Mouse (Mus musculus) kidney, postnatal 0 days (tissue): ENCODE results near the gene Tom1l2. TPM values are rescaled to one million over a fixed set of nuclear protein-coding genes. Genes with fewer than 3 reads are reported as not detected.

ENCODE experiments used
- ATAC-seq: fragments of 200-750 bp; cut with Nextera tagmentation; replicated peaks from 2 replicates; pipeline ENCODE4 v1.8.0; 2017; ENCODE audit warnings: low read depth, moderate number of reproducible peaks, moderate TSS enrichment, moderate library complexity; ENCODE audit not compliant: low FRiP score
- DNase-seq: peaks from one replicate; pipeline ENCODE4 v3.0.0-alpha.2; 2016; ENCODE audit warnings: low spot score
- H3K27ac ChIP-seq: fragments of 300-500 bp; sonication (generic); 2 replicates; pipeline ENCODE4 v1.5.1; 2014; ENCODE audit warnings: mild to moderate bottlenecking
- H3K27me3 ChIP-seq: fragments of 300-500 bp; sonication (generic); 2 replicates; pipeline ENCODE4 v1.6.1; 2014; ENCODE audit warnings: low read length, mixed read lengths; ENCODE audit not compliant: insufficient read depth
- H3K36me3 ChIP-seq: fragments of 300-500 bp; sonication (generic); 2 replicates; pipeline ENCODE4 v1.6.1; 2014; ENCODE audit warnings: low read length, mixed read lengths; ENCODE audit not compliant: insufficient read depth
- H3K4me1 ChIP-seq: fragments of 300-500 bp; sonication (generic); replicated peaks from 2 replicates; pipeline ENCODE4 v1.6.1; 2014; ENCODE audit warnings: antibody characterized with exemption, low read length, mixed read lengths; ENCODE audit not compliant: insufficient read depth
- H3K4me2 ChIP-seq: fragments of 300-500 bp; sonication (generic); 2 replicates; pipeline ENCODE4 v1.6.1; 2014; ENCODE audit warnings: mild to moderate bottlenecking, low read length, moderate library complexity, mixed read lengths
- H3K4me3 ChIP-seq: fragments of 300-500 bp; sonication (generic); replicated peaks from 2 replicates; pipeline ENCODE4 v1.5.1; 2014; ENCODE audit warnings: low read depth, low read length
- H3K9ac ChIP-seq: fragments of 300-500 bp; sonication (generic); 2 replicates; pipeline ENCODE4 v1.6.1; 2014; ENCODE audit warnings: low read depth, low read length
- H3K9me3 ChIP-seq: fragments of 300-500 bp; sonication (generic); replicated peaks from 2 replicates; pipeline ENCODE4 v1.6.1; 2016; ENCODE audit warnings: low read length, inconsistent platforms, mixed read lengths
- CTCF ChIP-seq: IDR thresholded peaks from 2 replicates; pipeline ENCODE4 v1.5.1; 2016; ENCODE audit warnings: antibody characterized with exemption, low read depth, mild to moderate bottlenecking, moderate library complexity
- WGBS: fragments of 180-500 bp; shearing (Covaris S2); extraction: QIAGEN DNeasy Blood & Tissue Kit; methylation state at CpG from one replicate; pipeline ENCODE4 v1.1.7; 2014; 5-methylcytosine and 5-hydroxymethylcytosine counted together
- polyA plus RNA-seq: library from polyadenylated mRNA; unstranded; fragments of >200 nt; fragmentation: Nextera tagmentation; extraction: Ambion mirVana; gene quantifications from 2 replicates; pipeline ENCODE4 v1.2.1, GENCODE M21; 2015

The Tom1l2 gene
- polyA plus RNA-seq, 1 experiment from 2014 or later, result 27.9 TPM

GRCm38 (mm10) chr11:60273273-60273805 is 79.4 kb downstream of the Tom1l2 start:
- Histone ChIP-seq H3K27me3 (no peaks in the 10 kb centered on the region), H3K9me3 (no peaks in the 10 kb centered on the region), H3K36me3 (0 out of 2 replicates have a peak, but pooled peaks cover 7% of the 10 kb centered on the region), H3K4me3 (no peak overlapping the region), H3K4me1 (0 out of 2 replicates have a peak, but pooled peaks cover 4% of the 10 kb centered on the region), H3K4me2 (no peak overlapping the region), H3K27ac (peak overlapping the region; percentile 60), H3K9ac (no peak overlapping the region)
- DNase-seq (peak; percentile 63), ATAC-seq (no peak)
- WGBS, result 43% methylated on average over 5 of the region's 5 CpGs
- no peak for TF ChIP-seq CTCF

DNA sequence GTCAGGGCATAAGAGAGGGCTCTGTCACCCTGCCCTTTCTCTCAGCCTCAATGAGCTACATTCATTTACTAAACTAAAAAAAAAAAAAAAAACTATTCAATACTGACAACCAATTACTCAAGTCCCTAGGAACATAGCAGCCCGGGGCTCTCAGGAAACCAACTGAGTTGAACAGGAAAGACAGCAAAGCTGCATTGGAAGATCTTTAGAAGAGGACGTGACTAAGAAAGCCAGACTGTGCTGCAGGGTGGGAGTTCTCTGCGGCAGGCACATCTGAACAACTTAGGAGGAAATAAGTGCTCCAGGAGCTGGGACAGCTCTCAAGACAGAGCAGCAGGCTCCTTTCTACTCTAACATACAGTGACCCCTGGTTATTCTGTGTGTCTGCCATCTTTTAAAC is 84.1 kb downstream of the Tom1l2 start:
- H3K27ac ChIP-seq, result peak overlapping the region; percentile 64
- peak; percentile 65 for DNase-seq

DNA sequence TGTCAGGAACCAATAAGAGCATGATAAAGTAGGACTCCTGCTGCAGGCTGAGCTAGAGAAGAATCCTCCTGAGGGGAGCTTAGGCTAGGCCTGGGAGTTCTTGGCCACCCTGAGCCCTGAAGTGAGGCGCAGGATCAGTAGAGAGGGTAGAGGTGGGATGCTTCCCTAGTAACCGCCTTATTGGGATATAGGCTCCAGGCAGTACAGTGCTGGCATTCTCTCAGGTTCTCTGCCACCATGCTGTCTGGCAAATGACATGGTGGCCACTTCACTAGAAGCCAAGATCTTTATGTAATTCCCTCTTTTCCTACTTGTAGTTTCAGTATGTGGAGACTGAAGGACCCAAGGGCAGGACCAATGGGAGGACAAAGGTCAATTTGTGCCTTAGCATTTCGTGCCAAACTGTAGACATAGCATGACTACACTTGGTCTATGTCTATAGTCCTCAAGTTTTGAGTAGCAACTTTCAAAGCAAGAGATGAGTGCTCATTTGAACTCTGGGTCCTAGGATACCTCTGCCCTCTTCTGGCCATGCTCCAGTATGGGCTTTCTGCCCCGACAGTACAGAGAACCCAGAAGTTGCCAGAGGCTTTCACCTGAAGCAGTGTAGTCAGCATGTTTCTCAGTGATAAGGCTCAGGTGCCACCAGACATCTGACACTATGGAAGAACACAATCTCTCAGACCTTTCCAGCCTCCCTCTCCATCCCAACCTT is 87.3 kb downstream of the Tom1l2 start:
- H3K4me2 ChIP-seq, result no peak overlapping the region
- H3K9me3 ChIP-seq, result no peaks in the 10 kb centered on the region
- no peak overlapping the region for H3K4me3 ChIP-seq
- H3K27ac ChIP-seq, result no peak overlapping the region
- WGBS, result 85% methylated on average over 4 of the region's 4 CpGs
- H3K9ac ChIP-seq, result no peak overlapping the region
- H3K4me1 ChIP-seq, result no peaks in the 10 kb centered on the region
- DNase-seq (no peak), ATAC-seq (no peak)
- no peaks in the 10 kb centered on the region for H3K27me3 ChIP-seq
- TF ChIP-seq CTCF, result peak; percentile 31; the same call in 1 of the 2 replicates
- H3K36me3 ChIP-seq, result peaks cover 12% of the 10 kb centered on the region; the same call in 1 of the 2 replicates

More for the DNA sequence above, 84.1 kb downstream of the Tom1l2 start:
- peaks cover 7% of the 10 kb centered on the region; the same call in 1 of the 2 replicates for H3K36me3 ChIP-seq
- no peak for ATAC-seq
- no peaks in the 10 kb centered on the region for H3K9me3 ChIP-seq
- TF ChIP-seq CTCF, result no peak
- no peaks in the 10 kb centered on the region for H3K27me3 ChIP-seq
- no peak overlapping the region for H3K4me2 ChIP-seq
- WGBS, result 64% methylated on average over 3 of the region's 3 CpGs
- no peak overlapping the region for H3K4me3 ChIP-seq
- H3K9ac ChIP-seq, result no peak overlapping the region
- H3K4me1 ChIP-seq, result 0 out of 2 replicates have a peak, but pooled peaks cover 2% of the 10 kb centered on the region

DNA sequence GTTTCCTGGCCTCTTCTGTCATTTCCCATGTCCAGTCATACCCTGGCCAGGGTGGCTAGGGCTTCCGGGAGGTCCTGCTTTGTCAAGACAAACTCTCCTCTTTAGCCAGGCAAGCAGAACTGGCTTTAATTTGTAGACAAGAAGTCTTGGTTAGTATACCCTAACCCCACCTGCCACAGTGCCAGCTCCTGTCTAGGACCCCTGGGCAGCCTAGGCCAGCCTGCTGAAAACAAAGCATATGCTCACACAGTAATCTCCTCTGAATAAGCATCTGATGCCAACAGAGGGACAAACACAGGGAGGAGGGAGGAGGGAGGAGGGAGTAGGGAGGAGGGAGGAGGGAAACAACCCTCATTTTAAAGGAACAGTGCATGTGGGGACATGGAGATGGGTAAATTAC is 88.1 kb downstream of the Tom1l2 start:
- no peak for TF ChIP-seq CTCF
- no peak overlapping the region for H3K27ac ChIP-seq
- peaks cover 10% of the 10 kb centered on the region; the same call in 1 of the 2 replicates for H3K36me3 ChIP-seq
- no peaks in the 10 kb centered on the region for H3K9me3 ChIP-seq
- no peaks in the 10 kb centered on the region for H3K27me3 ChIP-seq
- WGBS, result 65% methylated on average over 1 of the region's 1 CpGs
- no peak overlapping the region for H3K4me2 ChIP-seq
- no peaks in the 10 kb centered on the region for H3K4me1 ChIP-seq
- ATAC-seq (no peak), DNase-seq (no peak)
- no peak overlapping the region for H3K4me3 ChIP-seq
- H3K9ac ChIP-seq, result no peak overlapping the region

GRCm38 (mm10) chr11:60262396-60262795 is 90.3 kb downstream of the Tom1l2 start:
- Histone ChIP-seq H3K9ac (no peak overlapping the region), H3K36me3 (0 out of 2 replicates have a peak, but pooled peaks cover 11% of the 10 kb centered on the region), H3K27ac (no peak overlapping the region), H3K4me2 (no peak overlapping the region), H3K27me3 (no peaks in the 10 kb centered on the region), H3K4me1 (no peaks in the 10 kb centered on the region), H3K9me3 (no peaks in the 10 kb centered on the region), H3K4me3 (no peak overlapping the region)
- DNase-seq, result no peak
- no peak for TF ChIP-seq CTCF
- ATAC-seq, result no peak
- WGBS, result 90% methylated on average over 4 of the region's 4 CpGs

GRCm38 (mm10) chr11:60260743-60261142 is 92.0 kb downstream of the Tom1l2 start:
- Histone ChIP-seq H3K9ac (no peak overlapping the region), H3K4me2 (no peak overlapping the region), H3K27me3 (no peaks in the 10 kb centered on the region), H3K9me3 (no peaks in the 10 kb centered on the region), H3K27ac (no peak overlapping the region), H3K4me1 (no peaks in the 10 kb centered on the region), H3K4me3 (no peak overlapping the region), H3K36me3 (peaks cover 14% of the 10 kb centered on the region; the same call in 1 of the 2 replicates)
- WGBS, result 96% methylated on average over 3 of the region's 3 CpGs
- DNase-seq (no peak), ATAC-seq (no peak)
- no peak for TF ChIP-seq CTCF
